Mouse (Mus musculus) heart, embryonic 16.5 days (tissue): Measurements from ENCODE around the gene Scamp5. TPM values are rescaled to one million over a fixed set of nuclear protein-coding genes. Genes with fewer than 3 reads are reported as not detected.

Experiments
- ATAC-seq: fragments of 200-750 bp; cut with Nextera tagmentation; replicated peaks from 2 replicates; pipeline ENCODE4 v1.8.0; 2017; ENCODE audit warnings: moderate number of reproducible peaks; ENCODE audit not compliant: insufficient read depth, low FRiP score; ENCODE audit errors: extremely low read depth
- H3K27ac ChIP-seq: fragments of 300-500 bp; sonication (generic); 2 replicates; pipeline ENCODE4 v1.5.1; 2014; ENCODE audit warnings: mild to moderate bottlenecking, low read length, control low read depth, moderate library complexity
- H3K27me3 ChIP-seq: fragments of 300-500 bp; sonication (generic); 2 replicates; pipeline ENCODE4 v1.6.1; 2014; ENCODE audit warnings: low read length, mixed read lengths; ENCODE audit not compliant: control insufficient read depth, insufficient read depth
- H3K36me3 ChIP-seq: fragments of 300-500 bp; sonication (generic); 2 replicates; pipeline ENCODE4 v1.6.1; 2014; ENCODE audit not compliant: control insufficient read depth, insufficient read depth
- H3K4me1 ChIP-seq: fragments of 300-500 bp; sonication (generic); 2 replicates; pipeline ENCODE4 v1.6.1; 2014; ENCODE audit warnings: low read length, mixed read lengths; ENCODE audit not compliant: control insufficient read depth, insufficient read depth
- H3K4me2 ChIP-seq: fragments of 300-500 bp; sonication (generic); 2 replicates; pipeline ENCODE4 v1.6.1; 2014; ENCODE audit warnings: low read depth, mild to moderate bottlenecking, control low read depth, low read length
- H3K4me3 ChIP-seq: fragments of 300-500 bp; sonication (generic); 2 replicates; pipeline ENCODE4 v1.5.1; 2014; ENCODE audit warnings: mild to moderate bottlenecking, control low read depth, low read length
- H3K9ac ChIP-seq: fragments of 300-500 bp; sonication (generic); 2 replicates; pipeline ENCODE4 v1.6.1; 2014; ENCODE audit warnings: low read length, control low read depth
- H3K9me3 ChIP-seq: fragments of 300-500 bp; sonication (generic); replicated peaks from 2 replicates; pipeline ENCODE4 v1.6.1; 2016; ENCODE audit warnings: low read length; ENCODE audit not compliant: control insufficient read depth
- WGBS: fragments of 180-500 bp; shearing (Covaris S2); extraction: QIAGEN DNeasy Blood & Tissue Kit; methylation state at CpG from one replicate; pipeline ENCODE4 v1.1.7; 2014; 5-methylcytosine and 5-hydroxymethylcytosine counted together
- polyA plus RNA-seq: library from polyadenylated mRNA; unstranded; fragments of >200 nt; fragmentation: Nextera tagmentation; extraction: Ambion mirVana; gene quantifications from 2 replicates; pipeline ENCODE4 v1.2.1, GENCODE M21; 2015

Gene Scamp5
- polyA plus RNA-seq = 7.9 TPM in 2 replicates

DNA sequence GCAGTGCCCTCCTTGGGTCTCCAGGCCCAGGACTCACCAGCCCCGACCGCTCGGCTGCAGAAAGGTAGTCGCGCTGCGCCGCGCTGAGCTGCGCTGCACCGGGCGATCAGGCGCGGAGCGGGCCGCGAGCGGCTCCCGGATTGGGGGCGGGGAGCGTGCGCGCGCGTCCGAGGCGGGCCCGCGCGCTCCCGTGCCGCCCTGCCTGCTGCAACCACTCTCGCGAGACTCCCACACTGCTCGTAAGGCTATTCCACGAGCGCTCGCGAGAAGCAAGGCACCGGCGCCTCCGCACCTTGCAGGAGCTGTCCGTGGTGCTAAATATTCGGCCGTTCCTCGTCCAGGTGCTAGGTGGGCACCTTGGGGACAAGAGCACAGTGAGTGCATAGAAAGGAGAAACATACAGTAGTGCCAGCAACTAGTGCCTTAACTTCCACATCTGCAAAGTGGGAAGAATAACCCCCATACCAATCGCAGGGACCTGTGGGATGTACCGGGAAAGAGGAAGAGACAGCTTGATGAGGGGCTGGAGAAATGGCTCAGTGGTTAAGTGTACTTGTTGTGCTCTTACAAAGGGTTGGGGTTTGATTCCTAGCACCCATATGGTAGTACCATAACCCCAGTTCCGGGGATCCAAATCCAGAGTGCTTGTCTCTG is at the start of gene Scamp5:
Gene Scamp5, minus strand, starts transcription at position 165 of the 654 bp plus-strand sequence.
- Histone ChIP-seq H3K27ac (no peak within 1 kb of the TSS), H3K4me3 (peak within 1 kb of the TSS; percentile 71), H3K9me3 (no peaks in the 10 kb centered on the region), H3K27me3 (no peaks in the 10 kb centered on the region), H3K4me1 (peaks cover 9% of the 10 kb centered on the region), H3K4me2 (peak within 1 kb of the TSS; percentile 83), H3K9ac (peak within 1 kb of the TSS; percentile 78), H3K36me3 (no peaks in the 10 kb centered on the region)
- peak; percentile 93 for ATAC-seq
- WGBS = 2% methylated on average over 42 of the region's 48 CpGs

DNA sequence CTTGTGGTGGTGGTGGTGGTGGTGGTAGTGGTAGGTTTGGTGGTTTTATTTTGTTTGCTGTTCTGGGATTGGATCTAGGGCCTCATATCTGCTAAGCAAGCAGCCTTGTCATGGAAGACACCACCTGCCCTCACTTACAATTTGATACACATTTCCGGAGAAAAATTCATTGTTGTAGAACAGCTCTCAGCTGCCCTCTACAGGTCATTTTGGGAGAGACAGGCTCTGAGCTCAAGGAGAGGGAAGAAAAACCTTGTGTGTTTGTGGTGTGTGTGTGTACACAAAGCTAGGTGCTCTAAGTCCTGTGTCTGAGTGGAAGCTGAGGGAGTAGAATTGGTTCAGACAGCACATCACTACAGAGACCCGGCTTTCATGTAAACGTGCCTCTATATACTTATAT is 49.3 kb upstream of the Scamp5 start:
- no peak overlapping the region for H3K4me3 ChIP-seq
- no peaks in the 10 kb centered on the region for H3K36me3 ChIP-seq
- H3K27ac ChIP-seq = no peak overlapping the region
- ATAC-seq = no peak
- H3K9ac ChIP-seq = no peak overlapping the region
- WGBS = 5% methylated on average over 3 of the region's 3 CpGs
- no peaks in the 10 kb centered on the region for H3K9me3 ChIP-seq
- no peaks in the 10 kb centered on the region for H3K27me3 ChIP-seq
- H3K4me2 ChIP-seq = no peak overlapping the region
- H3K4me1 ChIP-seq = peaks cover 8% of the 10 kb centered on the region

DNA sequence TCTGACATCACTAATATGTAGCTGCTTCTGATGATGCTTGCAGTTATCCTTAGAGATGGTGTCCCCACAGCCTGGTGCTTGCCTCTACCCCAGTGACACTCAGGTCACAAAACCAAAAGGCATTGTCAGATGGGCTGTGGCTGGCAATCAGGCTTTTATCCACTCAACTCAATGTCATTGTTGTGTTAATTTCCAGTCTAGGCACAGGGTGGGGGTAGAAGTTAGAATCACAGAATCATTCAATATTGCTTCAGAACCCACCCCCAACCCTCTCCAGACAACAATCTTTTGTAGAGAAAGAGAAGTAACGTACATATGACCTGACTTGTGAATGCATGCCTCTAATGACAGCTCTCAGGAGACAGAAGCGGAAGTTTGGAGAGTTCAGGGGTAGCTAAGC is 42.7 kb upstream of the Scamp5 start:
- ATAC-seq = no peak
- Histone ChIP-seq H3K4me3 (no peak overlapping the region), H3K4me1 (peaks cover 9% of the 10 kb centered on the region), H3K27me3 (no peaks in the 10 kb centered on the region), H3K9ac (no peak overlapping the region), H3K9me3 (no peaks in the 10 kb centered on the region), H3K27ac (no peak overlapping the region), H3K4me2 (no peak overlapping the region), H3K36me3 (no peaks in the 10 kb centered on the region)
- 78% methylated on average over 2 of the region's 2 CpGs for WGBS

DNA sequence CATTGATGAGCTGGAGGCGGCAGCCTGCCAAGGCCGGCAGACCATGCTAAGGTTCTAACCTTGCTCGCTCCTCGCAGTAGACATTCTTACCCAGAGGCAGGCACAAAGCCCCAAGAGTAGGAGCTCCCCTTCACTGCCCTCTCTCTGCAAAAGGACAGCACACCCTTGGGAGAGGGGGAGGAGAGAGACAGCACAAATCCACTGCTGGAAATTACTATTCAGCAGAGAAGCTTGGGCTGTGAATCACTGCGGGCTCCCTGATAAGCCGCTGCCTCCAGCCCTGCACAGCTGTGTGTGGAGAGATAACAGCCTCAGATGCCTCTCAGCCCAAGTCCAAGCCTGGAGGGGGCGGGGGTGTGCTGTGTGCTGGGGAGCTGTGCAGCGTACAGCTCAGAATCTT is 37.8 kb upstream of the Scamp5 start:
- peak overlapping the region; percentile 49 for H3K9ac ChIP-seq
- H3K4me2 ChIP-seq = peak overlapping the region; percentile 99
- whole genome bisulfite sequencing = 3% methylated on average over 8 of the region's 8 CpGs
- ATAC-seq = peak; percentile 91
- no peaks in the 10 kb centered on the region for H3K36me3 ChIP-seq
- no peaks in the 10 kb centered on the region for H3K9me3 ChIP-seq
- peaks cover 39% of the 10 kb centered on the region for H3K27me3 ChIP-seq
- H3K4me3 ChIP-seq = peak overlapping the region; percentile 14
- H3K4me1 ChIP-seq = peaks cover 42% of the 10 kb centered on the region
- peak overlapping the region; percentile 82 for H3K27ac ChIP-seq

DNA sequence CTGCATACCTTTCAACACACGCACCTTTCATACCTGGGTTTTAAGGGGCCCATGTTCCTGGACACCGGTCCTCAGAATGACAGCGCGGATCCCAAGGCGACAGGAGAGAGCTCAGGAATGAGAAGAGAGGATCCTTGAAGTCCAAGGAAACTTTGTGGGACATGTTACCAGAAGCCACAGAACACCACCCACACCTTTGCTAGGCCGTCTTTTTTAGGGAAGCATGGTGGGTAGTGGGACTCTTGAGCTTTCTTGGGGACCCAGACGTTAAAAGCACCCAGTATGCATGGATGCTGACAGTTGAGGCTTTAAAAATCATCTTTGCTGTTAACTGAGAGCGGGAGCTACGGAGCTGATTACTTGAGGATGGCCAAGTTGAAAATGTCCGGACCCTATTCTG is 37.0 kb upstream of the Scamp5 start:
- Histone ChIP-seq H3K36me3 (no peaks in the 10 kb centered on the region), H3K4me2 (peak overlapping the region; percentile 99), H3K9ac (peak overlapping the region; percentile 49), H3K27ac (peak overlapping the region; percentile 82), H3K4me1 (peaks cover 42% of the 10 kb centered on the region), H3K9me3 (no peaks in the 10 kb centered on the region), H3K4me3 (peak overlapping the region; percentile 10; the same call in 1 of the 2 replicates), H3K27me3 (peaks cover 43% of the 10 kb centered on the region)
- 55% methylated on average over 10 of the region's 10 CpGs for WGBS
- ATAC-seq = no peak

DNA sequence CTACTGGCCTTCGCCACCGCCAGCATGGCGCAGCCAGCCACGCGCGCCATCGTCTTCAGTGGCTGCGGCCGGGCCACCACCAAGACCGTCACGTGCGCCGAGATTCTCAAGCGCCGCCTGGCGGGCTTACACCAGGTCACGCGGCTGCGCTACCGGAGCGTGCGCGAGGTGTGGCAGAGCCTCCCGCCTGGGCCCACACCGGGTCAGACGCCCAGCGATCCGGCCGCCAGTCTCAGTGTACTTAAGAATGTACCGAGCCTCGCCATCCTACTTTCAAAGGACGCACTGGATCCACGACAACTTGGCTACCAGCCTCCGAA is 36.5 kb upstream of the Scamp5 start:
- Histone ChIP-seq H3K27ac (no peak overlapping the region), H3K4me1 (peaks cover 42% of the 10 kb centered on the region), H3K9me3 (no peaks in the 10 kb centered on the region), H3K36me3 (no peaks in the 10 kb centered on the region), H3K4me2 (peak overlapping the region; percentile 99), H3K4me3 (peak overlapping the region; percentile 62), H3K27me3 (peaks cover 43% of the 10 kb centered on the region), H3K9ac (peak overlapping the region; percentile 72)
- 1% methylated on average over 34 of the region's 34 CpGs for WGBS
- 0 out of 2 replicates have a peak, but pooled peaks have one; percentile 34 for ATAC-seq

DNA sequence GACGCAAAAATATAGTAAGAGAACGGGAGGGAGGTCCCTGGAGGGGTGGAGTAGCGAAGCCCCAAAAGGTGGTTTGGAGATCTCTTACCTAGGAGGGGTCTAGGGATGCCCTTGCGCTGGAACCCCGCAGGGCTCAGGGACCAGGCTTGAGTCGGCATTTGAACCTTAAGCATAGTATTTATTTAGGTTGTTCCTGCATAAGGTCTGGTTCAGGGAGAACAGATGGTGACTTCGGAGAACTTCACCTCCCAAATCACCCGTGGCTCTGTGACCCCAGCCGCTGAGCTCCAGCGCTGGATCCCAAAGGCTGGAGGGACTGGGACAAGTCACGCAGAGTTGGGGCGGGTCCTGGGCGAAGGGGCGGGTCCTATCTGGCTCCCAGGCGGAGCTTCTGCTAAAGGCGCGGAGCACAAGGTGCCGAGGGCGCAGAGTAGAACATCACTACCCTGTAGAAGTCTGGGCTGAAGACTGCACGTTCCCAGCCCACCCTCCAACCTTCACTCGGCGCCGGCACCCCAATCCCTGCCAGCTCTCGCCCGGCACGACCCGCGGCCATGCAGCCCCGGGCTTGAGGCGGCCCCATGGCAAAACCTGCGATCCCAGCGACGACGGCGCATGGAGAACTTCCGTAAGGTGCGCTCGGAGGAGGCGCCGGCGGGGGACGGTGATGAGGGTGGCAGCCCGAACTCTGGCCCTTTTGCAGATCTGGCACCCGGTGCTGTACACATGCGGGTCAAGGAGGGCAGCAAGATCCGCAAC is 35.9 kb upstream of the Scamp5 start, which contains the start of gene Rpp25:
Gene Rpp25, plus strand, starts transcription at position 405 of the 759 bp plus-strand sequence.
- H3K4me2 ChIP-seq = peak within 1 kb of the TSS; percentile 99
- peak within 1 kb of the TSS; percentile 82; the same call in 1 of the 2 replicates for H3K27ac ChIP-seq
- H3K36me3 ChIP-seq = no peaks in the 10 kb centered on the region
- H3K4me3 ChIP-seq = peak within 1 kb of the TSS; percentile 62
- H3K27me3 ChIP-seq = peaks cover 43% of the 10 kb centered on the region
- H3K9ac ChIP-seq = peak within 1 kb of the TSS; percentile 72
- under 1% methylated on average over 46 of the region's 46 CpGs for WGBS
- peaks cover 42% of the 10 kb centered on the region for H3K4me1 ChIP-seq
- ATAC-seq = peak; percentile 68
- no peaks in the 10 kb centered on the region for H3K9me3 ChIP-seq

DNA sequence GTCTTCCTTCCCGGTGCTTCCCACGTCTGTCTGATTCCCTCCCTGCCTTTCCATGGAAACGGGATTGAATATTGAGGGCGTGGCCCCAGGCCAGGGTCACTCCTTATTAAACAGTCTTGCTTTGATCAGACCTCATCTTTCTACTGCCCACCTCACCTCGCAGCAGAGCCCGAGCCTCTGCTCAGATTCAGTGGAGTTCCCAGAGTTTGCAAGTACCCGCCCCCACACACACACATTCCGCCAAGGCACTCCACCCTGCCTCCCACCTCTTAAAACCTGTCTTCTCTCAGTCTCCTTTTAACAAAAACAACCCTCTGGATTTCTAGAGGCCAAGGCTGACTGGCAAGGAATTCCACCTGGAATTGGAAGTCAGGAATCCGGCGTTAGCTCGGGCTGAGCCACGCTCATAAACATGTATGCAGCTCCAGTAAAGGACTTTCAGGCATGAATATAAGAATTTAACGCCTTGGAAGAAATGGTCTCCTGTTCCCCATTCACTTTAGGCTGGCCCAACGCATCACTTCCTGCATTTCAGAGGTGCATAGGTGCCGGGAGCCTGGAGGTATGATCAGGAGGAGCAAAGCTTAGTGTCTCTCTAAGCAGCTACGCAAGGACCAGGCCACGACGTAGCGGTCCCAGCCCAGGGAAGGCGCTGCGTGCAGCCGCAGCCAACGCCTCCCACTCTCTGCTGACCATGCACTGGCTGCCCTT is 35.2 kb upstream of the Scamp5 start:
- no peaks in the 10 kb centered on the region for H3K36me3 ChIP-seq
- WGBS = 9% methylated on average over 23 of the region's 23 CpGs
- peaks cover 42% of the 10 kb centered on the region for H3K4me1 ChIP-seq
- H3K4me2 ChIP-seq = peak overlapping the region; percentile 99
- peak overlapping the region; percentile 72 for H3K9ac ChIP-seq
- peak overlapping the region; percentile 18; the same call in 1 of the 2 replicates for H3K27ac ChIP-seq
- H3K27me3 ChIP-seq = peaks cover 43% of the 10 kb centered on the region
- no peak for ATAC-seq
- no peaks in the 10 kb centered on the region for H3K9me3 ChIP-seq
- H3K4me3 ChIP-seq = peak overlapping the region; percentile 62
